Comparison of ENCODE assay signal across 8 mouse cellular contexts in the genomic region with DNA sequence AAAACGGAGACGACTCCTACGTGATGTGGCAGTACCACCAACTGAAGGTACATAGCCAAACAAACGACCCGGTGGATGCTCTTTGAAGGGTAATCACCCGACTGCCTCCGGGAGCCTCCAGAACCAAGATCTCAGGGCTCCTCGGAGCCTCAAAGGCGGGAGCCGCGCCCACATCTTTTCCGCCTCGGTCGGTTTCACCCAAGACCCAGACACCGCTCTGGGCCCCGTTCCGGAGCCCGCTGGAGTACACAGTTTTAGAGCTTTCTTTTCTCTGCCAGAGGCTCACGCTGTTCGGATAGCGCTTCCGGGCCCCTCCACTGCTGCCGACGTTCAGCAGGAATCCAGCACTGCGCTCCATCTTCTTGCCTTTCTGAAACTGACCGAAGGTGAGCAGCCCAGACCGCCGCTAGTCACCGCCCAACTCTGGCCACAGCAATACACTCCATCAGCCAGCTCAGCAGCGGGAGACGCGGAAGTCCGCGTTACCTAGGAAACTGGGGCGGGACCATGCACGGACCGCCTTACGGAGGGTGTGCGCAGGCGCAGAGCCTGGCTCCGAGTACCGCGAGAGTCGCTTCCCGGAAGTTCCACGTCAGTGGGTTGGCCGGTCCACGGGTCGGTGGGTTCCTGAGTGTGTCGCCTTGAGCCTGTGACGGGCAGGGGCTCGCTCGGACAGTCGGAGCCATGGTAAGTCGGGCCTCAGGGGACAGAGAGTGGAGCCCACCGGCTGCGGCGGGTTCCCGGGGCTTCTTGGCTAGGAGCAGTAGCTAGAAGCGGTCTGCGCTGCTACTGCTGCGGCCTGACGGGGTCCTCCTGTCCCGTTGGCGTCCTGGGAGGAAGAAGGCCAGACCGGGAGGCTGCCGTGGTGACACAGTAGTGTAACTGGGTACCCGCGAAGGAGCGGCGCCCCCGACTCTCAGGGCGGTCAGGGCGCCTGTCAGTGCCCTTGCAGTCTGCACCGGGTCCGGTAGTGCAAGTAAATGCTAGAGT. TPM values are rescaled to one million over a fixed set of nuclear protein-coding genes. Genes with fewer than 3 reads are reported as not detected.
DNase-seq lines count a peak whose midpoint lies in the region; ATAC-seq and TF ChIP-seq lines count a peak whose summit lies in the region.

A gene (plus strand): TSS at position 585 of the 990 bp plus-strand sequence.

- DNase-seq in c-Kit-negative CD71-positive TER-119-positive erythroid progenitor cells, embryonic 14.5 days (ENCODE audit: low read depth, low spot score), result peak; percentile 94
- peak; percentile 98 for DNase-seq in forebrain, embryonic 10.5 days (ENCODE audit: extremely low spot score, low spot score)
- peak; percentile 98 to 99 for DNase-seq in kidney, postnatal 25 days
- DNase-seq in liver, embryonic 14.5 days (ENCODE audit: low read depth in 3 of 3, low spot score in 3 of 3), result peak; percentile 93
- peak; percentile 99 for DNase-seq in neural tube, embryonic 11.5 days (ENCODE audit: low spot score)
- peak; percentile 99 for DNase-seq in stomach, postnatal 0 days (ENCODE audit: low spot score)

- H3K27me3 ChIP-seq in forebrain, embryonic 10.5 days (ENCODE audit: poor library complexity, severe bottlenecking), result no peaks in the 10 kb centered on the region
- H3K27me3 ChIP-seq in heart, embryonic 15.5 days, result no peaks in the 10 kb centered on the region
- H3K27me3 ChIP-seq in liver, embryonic 14.5 days (ENCODE audit: control insufficient read depth, insufficient read depth, low read length), result no peaks in the 10 kb centered on the region
- no peaks in the 10 kb centered on the region for H3K27me3 ChIP-seq in neural tube, embryonic 11.5 days (ENCODE audit: control insufficient read depth, insufficient read depth, low read length)
- no peaks in the 10 kb centered on the region for H3K27me3 ChIP-seq in stomach, postnatal 0 days (ENCODE audit: control insufficient read depth, insufficient read depth, low read length)

- peak; percentile 95 for ATAC-seq in CD4-positive, CD25-positive, alpha-beta regulatory T cell, adult 4 months
- ATAC-seq in heart, embryonic 15.5 days (replicated peaks; ENCODE audit: insufficient number of reproducible peaks, insufficient read depth, low FRiP score, low read depth), result peak; percentile 100
- peak; percentile 99 for ATAC-seq in liver, embryonic 14.5 days (ENCODE audit: insufficient read depth)
- peak; percentile 100 for ATAC-seq in neural tube, embryonic 11.5 days (ENCODE audit: insufficient read depth, low FRiP score, low TSS enrichment)
- peak; percentile 99 for ATAC-seq in stomach, postnatal 0 days (ENCODE audit: low FRiP score, low TSS enrichment)

- peak within 1 kb of the TSS; percentile 79 for H3K4me2 ChIP-seq in heart, embryonic 15.5 days
- H3K4me2 ChIP-seq in liver, embryonic 14.5 days (ENCODE audit: low read depth), result peak within 1 kb of the TSS; percentile 83
- H3K4me2 ChIP-seq in neural tube, embryonic 11.5 days (ENCODE audit: low read depth), result peak within 1 kb of the TSS; percentile 86
- peak within 1 kb of the TSS; percentile 72 for H3K4me2 ChIP-seq in stomach, postnatal 0 days (replicated peaks; ENCODE audit: low read depth)

- H3K4me3 ChIP-seq in forebrain, embryonic 10.5 days, result peak within 1 kb of the TSS; percentile 92
- peak within 1 kb of the TSS; percentile 83 for H3K4me3 ChIP-seq in heart, embryonic 15.5 days
- peak within 1 kb of the TSS; percentile 87 to 99 for H3K4me3 ChIP-seq in liver, embryonic 14.5 days (ENCODE audit: insufficient read depth in 1 of 2, low read depth in 2 of 2, low read length in 2 of 2)
- H3K4me3 ChIP-seq in neural tube, embryonic 11.5 days (ENCODE audit: low read depth, low read length), result peak within 1 kb of the TSS; percentile 93
- H3K4me3 ChIP-seq in stomach, postnatal 0 days (ENCODE audit: low read depth, low read length), result peak within 1 kb of the TSS; percentile 94

- H3K4me1 ChIP-seq in forebrain, embryonic 10.5 days, result peaks cover 19% of the 10 kb centered on the region
- H3K4me1 ChIP-seq in heart, embryonic 15.5 days (replicated peaks), result peaks cover 24% of the 10 kb centered on the region; the same call in 1 of the 2 replicates
- H3K4me1 ChIP-seq in liver, embryonic 14.5 days (replicated peaks; ENCODE audit: control insufficient read depth in 2 of 2, insufficient read depth in 2 of 2, low read length in 1 of 2), result peaks cover 3 to 6% of the 10 kb centered on the region in 2 experiments; a peak in 2 of 4 replicates
- H3K4me1 ChIP-seq in neural tube, embryonic 11.5 days (ENCODE audit: control insufficient read depth, insufficient read depth, low read length), result peaks cover 10% of the 10 kb centered on the region; the same call in 1 of the 2 replicates
- no peaks in the 10 kb centered on the region for H3K4me1 ChIP-seq in stomach, postnatal 0 days (replicated peaks; ENCODE audit: control insufficient read depth, insufficient read depth)

- peaks cover 7% of the 10 kb centered on the region for H3K36me3 ChIP-seq in forebrain, embryonic 10.5 days (replicated peaks)
- peaks cover 4% of the 10 kb centered on the region for H3K36me3 ChIP-seq in heart, embryonic 15.5 days
- H3K36me3 ChIP-seq in liver, embryonic 14.5 days (replicated peaks; ENCODE audit: control insufficient read depth, insufficient read depth, low read depth), result peaks cover 6% of the 10 kb centered on the region
- H3K36me3 ChIP-seq in neural tube, embryonic 11.5 days (ENCODE audit: control insufficient read depth, insufficient read depth, low read length), result peaks cover 1% of the 10 kb centered on the region
- H3K36me3 ChIP-seq in stomach, postnatal 0 days (ENCODE audit: control insufficient read depth, insufficient read depth, low read length), result 0 out of 2 replicates have a peak, but pooled peaks cover 2% of the 10 kb centered on the region

- TF ChIP-seq EP300 in liver, embryonic 14.5 days (IDR thresholded peaks at IDR 0.05; ENCODE audit: low read depth), result peak; percentile 57; the same call in 1 of the 2 replicates
- TF ChIP-seq EP300 in stomach, postnatal 0 days (optimal IDR thresholded peaks at IDR 0.05), result peak; percentile 94

- peak within 1 kb of the TSS; percentile 89 for H3K27ac ChIP-seq in forebrain, embryonic 10.5 days
- peak within 1 kb of the TSS; percentile 77 for H3K27ac ChIP-seq in heart, embryonic 15.5 days
- H3K27ac ChIP-seq in liver, embryonic 14.5 days, result peak within 1 kb of the TSS; percentile 88
- peak within 1 kb of the TSS; percentile 74 for H3K27ac ChIP-seq in neural tube, embryonic 11.5 days (ENCODE audit: low read depth, low read length)
- H3K27ac ChIP-seq in stomach, postnatal 0 days (replicated peaks), result peak within 1 kb of the TSS; percentile 89

- no peaks in the 10 kb centered on the region for H3K9me3 ChIP-seq in forebrain, embryonic 10.5 days
- no peaks in the 10 kb centered on the region for H3K9me3 ChIP-seq in heart, embryonic 15.5 days (replicated peaks)
- H3K9me3 ChIP-seq in liver, embryonic 14.5 days (ENCODE audit: control insufficient read depth, low read length), result no peaks in the 10 kb centered on the region
- H3K9me3 ChIP-seq in neural tube, embryonic 11.5 days (ENCODE audit: control insufficient read depth, low read length), result no peaks in the 10 kb centered on the region
- no peaks in the 10 kb centered on the region for H3K9me3 ChIP-seq in stomach, postnatal 0 days (ENCODE audit: control insufficient read depth, low read length)

- peak; percentile 40; the same call in 1 of the 2 replicates for TF ChIP-seq CTCF in liver, embryonic 14.5 days (IDR thresholded peaks at IDR 0.05; ENCODE audit: low read depth)
- TF ChIP-seq CTCF in stomach, postnatal 0 days (IDR thresholded peaks at IDR 0.05; ENCODE audit: low read depth), result peak; percentile 28; the same call in 1 of the 2 replicates

- under 1% methylated on average over 76 of the region's 76 CpGs for WGBS in forebrain, embryonic 10.5 days
- WGBS in heart, embryonic 15.5 days, result under 1% methylated on average over 76 of the region's 76 CpGs
- WGBS in liver, embryonic 14.5 days (ENCODE audit: insufficient replicate concordance), result under 1% methylated on average over 76 of the region's 76 CpGs
- WGBS in neural tube, embryonic 11.5 days, result under 1% methylated on average over 76 of the region's 76 CpGs
- under 1% methylated on average over 76 of the region's 76 CpGs for WGBS in stomach, postnatal 0 days

- H3K9ac ChIP-seq in heart, embryonic 15.5 days, result peak within 1 kb of the TSS; percentile 85
- peak within 1 kb of the TSS; percentile 90 for H3K9ac ChIP-seq in liver, embryonic 14.5 days (replicated peaks)
- peak within 1 kb of the TSS; percentile 90 for H3K9ac ChIP-seq in neural tube, embryonic 11.5 days (ENCODE audit: low read length)
- peak within 1 kb of the TSS; percentile 97 for H3K9ac ChIP-seq in stomach, postnatal 0 days (ENCODE audit: low read length)

RNA-seq across cellular contexts. Expression of the gene that starts here (rescaled TPM):
- 10 to 100 TPM; 92.6 to 93.8 TPM for polyA plus RNA-seq in CD4-positive, CD25-positive, alpha-beta regulatory T cell, adult 4 months (2017; shearing (Covaris generic))
- polyA plus RNA-seq in forebrain, embryonic 10.5 days (2016; fragmentation: Nextera tagmentation; extraction: Ambion mirVana), result 157 TPM in 2 replicates
- polyA plus RNA-seq in heart, embryonic 15.5 days (2015; fragmentation: Nextera tagmentation; extraction: Ambion mirVana), result 107 and 124 TPM in 2 replicates
- polyA plus RNA-seq in liver, embryonic 14.5 days (2012; rRNA removed), result 24.3 and 40.7 TPM in 2 replicates
- polyA plus RNA-seq in liver, embryonic 14.5 days (2014; fragmentation: Nextera tagmentation; extraction: Ambion mirVana), result 76.6 and 78.2 TPM in 2 replicates
- polyA plus RNA-seq in neural tube, embryonic 11.5 days (2014; fragmentation: Nextera tagmentation; extraction: Ambion mirVana), result 198 and 200 TPM in 2 replicates
- 102 and 105 TPM in 2 replicates for polyA plus RNA-seq in stomach, postnatal 0 days (2015; fragmentation: Nextera tagmentation; extraction: Ambion mirVana)

Comparison
In these comparisons a context has a peak if more than half of its experiments do, and no peak if none do; other contexts are left out.
1. Peak in every context shown above with its lines: DNase-seq, ATAC-seq, H3K4me3 ChIP-seq and H3K27ac ChIP-seq.